Mouse (Mus musculus) E14TG2a.4 (cell line): ENCODE measurements around the gene Ackr4.

Source experiments
- CTCF ChIP-seq: conservative IDR thresholded peaks from 2 replicates; pipeline ENCODE4 v1.5.1; 2014; ENCODE audit warnings: low read length
- NANOG ChIP-seq: IDR thresholded peaks from 2 replicates; pipeline ENCODE4 v1.6.1; 2014; ENCODE audit warnings: borderline replicate concordance, low read length, mixed read lengths

DNA sequence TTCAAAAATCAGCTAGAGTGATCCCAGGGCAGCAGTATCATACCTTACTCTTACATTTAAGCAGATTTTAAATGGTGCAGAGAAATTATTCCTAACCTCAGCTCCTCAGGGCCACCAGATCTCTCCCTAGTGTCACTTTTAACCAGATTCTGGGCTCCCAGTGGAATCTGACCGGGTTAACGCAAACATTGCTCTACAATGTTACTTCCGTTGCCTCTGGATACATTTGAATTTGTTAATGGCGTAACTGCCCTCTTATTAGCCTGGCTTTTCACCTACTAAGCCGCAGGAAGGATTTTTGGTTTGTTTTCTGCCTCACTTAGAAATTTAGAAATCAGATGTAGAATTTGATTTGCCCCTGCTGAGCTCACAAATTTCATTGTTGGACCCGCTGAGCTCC is 92.0 kb downstream of the Ackr4 start:
- no peak for TF ChIP-seq CTCF
- no peak for TF ChIP-seq NANOG
